Mouse (Mus musculus): ENCODE measurements around the gene AC129217.1.

AC129217.1 gene

GRCm38 (mm10) chr19:8870838-8871237 lies 41.3 kb downstream of the AC129217.1 start:
- no peak for DNase-seq (ENCODE audit: low spot score)

GRCm38 (mm10) chr19:8871267-8872186 lies 42.0 kb downstream of the AC129217.1 start, which contains the start of gene Ubxn1:
Gene Ubxn1, plus strand, starts transcription at chr19:8871496.
- DNase-seq (ENCODE audit: low spot score) = peak; percentile 96

GRCm38 (mm10) chr19:8872266-8872840 lies 42.8 kb downstream of the AC129217.1 start:
- DNase-seq (ENCODE audit: low spot score) = no peak

- no peak for DNase-seq (ENCODE audit: low spot score)
These were observed 45.5 kb downstream of the AC129217.1 start for GRCm38 (mm10) chr19:8875031-8875430.

- peak; percentile 86 for DNase-seq (ENCODE audit: low spot score)
These were observed 50.9 kb downstream of the AC129217.1 start, which contains the start of gene Uqcc3 for GRCm38 (mm10) chr19:8880311-8881033. Gene Uqcc3, minus strand, starts transcription at chr19:8880923.

- no peak for DNase-seq (ENCODE audit: low spot score)
These were observed 51.4 kb downstream of the AC129217.1 start for GRCm38 (mm10) chr19:8881034-8881392.

- no peak for DNase-seq (ENCODE audit: low spot score)
These were observed 54.0 kb downstream of the AC129217.1 start, which contains the start of the genes Lbhd1 and Gm49403 for GRCm38 (mm10) chr19:8883616-8884015. Gene Lbhd1, plus strand, starts transcription at chr19:8883732. Gene Gm49403, plus strand, starts transcription at chr19:8883930.

- no peak for DNase-seq (ENCODE audit: low spot score)
These were observed 57.5 kb downstream of the AC129217.1 start for GRCm38 (mm10) chr19:8886916-8887584.

- DNase-seq (ENCODE audit: low spot score) = peak; percentile 59
These were observed 58.3 kb downstream of the AC129217.1 start for GRCm38 (mm10) chr19:8887585-8888463.

GRCm38 (mm10) chr19:8888511-8889385 lies 59.2 kb downstream of the AC129217.1 start, which contains the start of the genes 1810009A15Rik and Gm49416:
Gene 1810009A15Rik, plus strand, starts transcription at chr19:8888853.
Gene Gm49416, plus strand, starts transcription at chr19:8888926.
- peak; percentile 97 for DNase-seq (ENCODE audit: low spot score)

All from c-Kit-positive CD71-positive TER-119-positive erythroid progenitor cells, embryonic 14.5 days (primary cell).